In genomic region chr12:6000961-6001360, GRCm38 (mm10) we compare ENCODE assay signal across 20 mouse cellular contexts.
DNase-seq lines count a peak whose midpoint lies in the region; ATAC-seq and TF ChIP-seq lines count a peak whose summit lies in the region.
"Had no signal": no experiment of that assay in that cellular context is flagged by ENCODE, and none has a peak within 500 bp of the region (broad histone marks: within the 10 kb centered on the region; RNA-seq: fewer than 3 reads in every experiment).

No protein-coding gene starts in this region.

- 61% methylated on average over 3 of the region's 3 CpGs for WGBS in forebrain, embryonic 14.5 days
- WGBS in forebrain, postnatal 0 days: 59% methylated on average over 3 of the region's 3 CpGs

- peak; percentile 44 for ATAC-seq in forebrain, embryonic 14.5 days
- no peak for ATAC-seq in forebrain, postnatal 0 days
- ATAC-seq: CD4-positive, CD25-positive, alpha-beta regulatory T cell, adult 4 months; intestine, embryonic 16.5 days; liver, embryonic 12.5 days had no signal

- no peaks in the 10 kb centered on the region for H3K36me3 ChIP-seq in forebrain, embryonic 14.5 days (ENCODE audit: control insufficient read depth, insufficient read depth, low read length)
- no peaks in the 10 kb centered on the region for H3K36me3 ChIP-seq in forebrain, postnatal 0 days (ENCODE audit: insufficient read depth)
- H3K36me3 ChIP-seq: heart, embryonic 13.5 days; limb, embryonic 12.5 days; liver, embryonic 12.5 days had no signal

- no peaks in the 10 kb centered on the region for H3K27me3 ChIP-seq in forebrain, embryonic 14.5 days (replicated peaks; ENCODE audit: control insufficient read depth, insufficient read depth, low read length)
- H3K27me3 ChIP-seq in forebrain, postnatal 0 days (ENCODE audit: insufficient read depth, low read length): no peaks in the 10 kb centered on the region
- H3K27me3 ChIP-seq: heart, embryonic 13.5 days; limb, embryonic 12.5 days; liver, embryonic 12.5 days had no signal

- no peak for TF ChIP-seq POLR2A in brain, embryonic 14.5 days (IDR thresholded peaks at IDR 0.05; ENCODE audit: borderline replicate concordance, extremely low read depth, insufficient read depth, insufficient read length, poor library complexity, severe bottlenecking)

- no peak overlapping the region for H3K9ac ChIP-seq in forebrain, embryonic 14.5 days (ENCODE audit: low read length)
- H3K9ac ChIP-seq in forebrain, postnatal 0 days: no peak overlapping the region
- H3K9ac ChIP-seq: heart, embryonic 13.5 days; limb, embryonic 12.5 days; liver, embryonic 12.5 days; lung, embryonic 14.5 days had no signal

- TF ChIP-seq CTCF in forebrain, postnatal 0 days (IDR thresholded peaks at IDR 0.05; ENCODE audit: low read depth): no peak
- TF ChIP-seq CTCF in brain, embryonic 14.5 days (IDR thresholded peaks at IDR 0.05; ENCODE audit: borderline replicate concordance, extremely low read depth, insufficient read depth, insufficient read length): no peak

- peaks cover 4% of the 10 kb centered on the region; the same call in 1 of the 2 replicates for H3K4me1 ChIP-seq in forebrain, embryonic 14.5 days (ENCODE audit: control insufficient read depth, insufficient read depth, low read length)
- H3K4me1 ChIP-seq in forebrain, postnatal 0 days (ENCODE audit: insufficient read depth): no peaks in the 10 kb centered on the region
- H3K4me1 ChIP-seq: heart, embryonic 13.5 days; limb, embryonic 12.5 days; liver, embryonic 12.5 days had no signal

- no peaks in the 10 kb centered on the region for H3K9me3 ChIP-seq in forebrain, embryonic 14.5 days (replicated peaks; ENCODE audit: control insufficient read depth, low read length)
- H3K9me3 ChIP-seq in forebrain, postnatal 0 days (ENCODE audit: low read length): no peaks in the 10 kb centered on the region
- H3K9me3 ChIP-seq: heart, embryonic 13.5 days; limb, embryonic 12.5 days; liver, embryonic 12.5 days had no signal

- no peak overlapping the region for H3K4me2 ChIP-seq in forebrain, embryonic 14.5 days (ENCODE audit: low read length)
- no peak overlapping the region for H3K4me2 ChIP-seq in forebrain, postnatal 0 days (ENCODE audit: low read depth)
- H3K4me2 ChIP-seq: heart, embryonic 13.5 days; limb, embryonic 12.5 days; liver, embryonic 12.5 days; lung, embryonic 14.5 days had no signal

- no peak overlapping the region for H3K4me3 ChIP-seq in forebrain, embryonic 14.5 days (ENCODE audit: low read depth, low read length)
- no peak overlapping the region for H3K4me3 ChIP-seq in forebrain, postnatal 0 days (ENCODE audit: low read depth, low read length)
- H3K4me3 ChIP-seq: heart, embryonic 13.5 days; limb, embryonic 12.5 days; liver, embryonic 12.5 days had no signal

- H3K27ac ChIP-seq in forebrain, embryonic 14.5 days (ENCODE audit: low read depth, low read length): 0 out of 2 replicates have a peak overlapping the region, but pooled peaks have one; percentile 9
- H3K27ac ChIP-seq in forebrain, postnatal 0 days (ENCODE audit: low read depth, low read length): no peak overlapping the region
- H3K27ac ChIP-seq: heart, embryonic 13.5 days; limb, embryonic 12.5 days; liver, embryonic 12.5 days; stomach, postnatal 0 days had no signal

- DNase-seq in forebrain, embryonic 14.5 days (ENCODE audit: low spot score): peak; percentile 59
- no peak for DNase-seq in forebrain, postnatal 0 days
- DNase-seq in layer of hippocampus, adult 11-12 months (ENCODE audit: low spot score): peak; percentile 16
- no peak for DNase-seq in layer of hippocampus, adult 9-10 months (ENCODE audit: low spot score)
- peak; percentile 79 for DNase-seq in brain, embryonic 14.5 days (ENCODE audit: low read depth)
- DNase-seq in cerebellum, adult 9-10 months: peak; percentile 21
- no peak for DNase-seq in gastrocnemius, postnatal 4 days (ENCODE audit: low spot score in 2 of 2)
- no peak for DNase-seq in heart, postnatal 4 days
- DNase-seq: adrenal gland, postnatal 14 days; gastrocnemius, postnatal 10 days; heart, adult 18-20 months; kidney, postnatal 4 days; lung, embryonic 14.5 days; lung, postnatal 4 days had no signal

Comparison
In these comparisons a context has a peak if more than half of its experiments do, and no peak if none do; other contexts are left out.
1. DNase-seq: peak in forebrain, embryonic 14.5 days (single experiment), layer of hippocampus, adult 11-12 months (single experiment), brain, embryonic 14.5 days (single experiment) and cerebellum, adult 9-10 months (single experiment); none in forebrain, postnatal 0 days (single experiment), layer of hippocampus, adult 9-10 months (single experiment), gastrocnemius, postnatal 4 days (0 of 2) and heart, postnatal 4 days (single experiment).